Comparison of ENCODE assay signal across 22 mouse cellular contexts in the genomic region with DNA sequence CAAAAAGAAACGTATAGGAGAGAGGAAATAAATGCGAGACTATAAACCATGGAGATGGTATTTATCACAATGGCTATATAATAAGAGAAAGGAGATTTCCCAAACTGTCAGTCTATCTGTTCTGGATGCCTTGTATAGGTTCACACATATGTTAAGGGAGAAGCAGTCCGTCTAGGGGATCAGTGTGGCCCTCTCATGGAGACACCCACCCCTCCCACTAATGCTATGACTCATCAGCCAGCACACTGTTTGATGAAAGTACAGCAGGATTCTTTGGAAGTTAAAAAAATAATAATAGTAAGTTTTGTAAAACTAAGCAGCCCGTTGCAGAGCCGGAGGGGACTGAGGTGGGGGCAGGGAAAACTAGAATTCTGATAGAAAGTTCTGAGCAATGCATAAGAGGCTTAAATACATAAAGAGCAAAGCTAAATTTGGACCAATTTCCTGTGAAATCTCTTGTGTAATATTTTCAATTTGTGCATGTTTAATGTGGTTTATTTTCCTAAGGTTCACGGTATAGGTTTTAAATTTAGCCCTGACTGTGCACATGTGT.
"Had no signal": no experiment of that assay in that cellular context is flagged by ENCODE, and none has a peak within 500 bp of the region (broad histone marks: within the 10 kb centered on the region; RNA-seq: fewer than 3 reads in every experiment).

No protein-coding gene starts in this region.

- H3K27me3 ChIP-seq: intestine, embryonic 15.5 days; kidney, embryonic 15.5 days; midbrain, embryonic 15.5 days; neural tube, embryonic 12.5 days; neural tube, embryonic 15.5 days had no signal

- H3K27ac ChIP-seq: intestine, embryonic 15.5 days; kidney, embryonic 15.5 days; left cerebral cortex, adult 2 months; liver, embryonic 14.5 days; midbrain, embryonic 10.5 days; midbrain, embryonic 15.5 days; neural tube, embryonic 12.5 days; neural tube, embryonic 15.5 days had no signal

- H3K36me3 ChIP-seq: intestine, embryonic 15.5 days; kidney, embryonic 15.5 days; midbrain, embryonic 10.5 days; midbrain, embryonic 15.5 days; neural tube, embryonic 12.5 days; neural tube, embryonic 15.5 days had no signal

- ATAC-seq: intestine, embryonic 15.5 days; liver, postnatal 0 days; lung, postnatal 0 days; midbrain, embryonic 15.5 days had no signal

- H3K9ac ChIP-seq: intestine, embryonic 15.5 days; kidney, embryonic 15.5 days; liver, embryonic 14.5 days; liver, postnatal 0 days; lung, embryonic 14.5 days; midbrain, embryonic 15.5 days; neural tube, embryonic 12.5 days; neural tube, embryonic 15.5 days had no signal

- H3K4me2 ChIP-seq: intestine, embryonic 15.5 days; kidney, embryonic 15.5 days; lung, embryonic 14.5 days; midbrain, embryonic 15.5 days; neural tube, embryonic 12.5 days; neural tube, embryonic 15.5 days had no signal

- DNase-seq: kidney, adult 11 months; kidney, adult 8-10 months; kidney, postnatal 10 days; kidney, postnatal 36 days; layer of hippocampus, postnatal 36 days; liver; liver, postnatal 0 days; lung, embryonic 14.5 days; right cerebral cortex, adult 18-20 months; right cerebral cortex, postnatal 14 days; right cerebral cortex, postnatal 4 days; thymus, postnatal 25 days had no signal

- H3K4me1 ChIP-seq: intestine, embryonic 15.5 days; kidney, embryonic 15.5 days; megakaryocyte, embryonic 14.5 days; midbrain, embryonic 15.5 days; neural tube, embryonic 12.5 days; neural tube, embryonic 15.5 days had no signal

- H3K4me3 ChIP-seq: intestine, embryonic 15.5 days; kidney, embryonic 15.5 days; left cerebral cortex, adult 2 months; megakaryocyte, embryonic 14.5 days; midbrain, embryonic 10.5 days; midbrain, embryonic 15.5 days; neural tube, embryonic 12.5 days; neural tube, embryonic 15.5 days had no signal

- H3K9me3 ChIP-seq: intestine, embryonic 15.5 days; kidney, embryonic 15.5 days; megakaryocyte, embryonic 14.5 days; midbrain, embryonic 10.5 days; midbrain, embryonic 15.5 days; neural tube, embryonic 12.5 days; neural tube, embryonic 15.5 days had no signal
